Mouse (Mus musculus) kidney, postnatal 25 days (tissue): ENCODE measurements at regions not wholly inside any gene's neighbourhood (a gene's known extent, or its start where the extent isn't known, plus 50 kb on each side); places are given as distances from the start of the nearest gene placed in this dataset.
A peak's percentile ranks its signal among the peaks of the same experiment; 100 is the strongest.

ENCODE experiments used
- DNase-seq, 2 experiments: peaks; one replicate each; pipeline ENCODE4 v3.0.0; 2021; ENCODE audit warnings: mixed read lengths in 2 of 2

DNA sequence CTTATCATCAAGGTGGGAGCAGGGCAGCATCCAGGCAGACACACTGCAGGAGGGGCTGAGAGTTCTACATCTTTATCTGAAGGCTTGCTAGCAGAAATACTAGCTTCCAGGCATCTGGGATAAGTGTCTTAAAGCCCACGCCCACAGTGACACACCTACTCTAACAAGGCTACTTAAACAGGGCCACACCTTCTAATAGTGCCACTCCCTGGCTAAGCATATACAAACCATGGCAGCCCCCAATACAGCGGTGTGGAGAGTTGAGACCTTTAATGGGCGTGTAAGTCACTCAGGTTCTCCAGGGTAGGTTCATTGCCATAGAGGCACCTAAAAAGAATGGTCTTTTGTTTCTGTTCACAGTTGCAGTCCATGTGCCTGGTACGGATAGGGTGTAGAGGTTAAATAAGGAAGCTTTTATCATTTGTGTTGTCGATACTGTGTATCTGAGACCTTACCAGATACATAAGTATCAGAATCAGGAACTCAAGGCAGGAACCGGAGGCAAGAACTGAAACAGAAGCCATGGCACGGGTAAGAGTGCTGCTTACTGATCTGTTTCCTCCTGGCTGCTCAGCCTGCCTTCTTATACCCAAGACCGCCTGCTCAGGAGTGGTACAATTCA is 69.0 kb upstream of the Atrnl1 start:
- no peak for DNase-seq

DNA sequence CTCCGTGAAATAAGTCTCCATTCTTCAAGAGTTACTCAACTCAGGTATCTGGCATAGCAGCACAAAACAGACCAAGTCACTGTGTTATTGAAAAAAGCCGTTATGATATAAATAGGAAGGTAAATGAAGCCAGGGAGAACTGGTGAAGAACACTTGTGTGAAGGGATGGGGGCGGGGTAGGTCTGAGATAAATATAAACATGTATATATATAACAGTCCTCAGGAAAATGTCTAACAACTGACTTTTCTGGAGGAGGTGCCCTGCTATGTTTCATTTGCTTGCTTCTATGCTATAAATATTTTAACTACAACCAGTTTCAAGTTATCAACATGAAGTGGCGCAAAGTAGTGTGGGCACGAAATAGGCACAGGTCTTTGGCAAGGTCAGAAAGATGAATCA is 68.3 kb upstream of the Atrnl1 start:
- no peak for DNase-seq

DNA sequence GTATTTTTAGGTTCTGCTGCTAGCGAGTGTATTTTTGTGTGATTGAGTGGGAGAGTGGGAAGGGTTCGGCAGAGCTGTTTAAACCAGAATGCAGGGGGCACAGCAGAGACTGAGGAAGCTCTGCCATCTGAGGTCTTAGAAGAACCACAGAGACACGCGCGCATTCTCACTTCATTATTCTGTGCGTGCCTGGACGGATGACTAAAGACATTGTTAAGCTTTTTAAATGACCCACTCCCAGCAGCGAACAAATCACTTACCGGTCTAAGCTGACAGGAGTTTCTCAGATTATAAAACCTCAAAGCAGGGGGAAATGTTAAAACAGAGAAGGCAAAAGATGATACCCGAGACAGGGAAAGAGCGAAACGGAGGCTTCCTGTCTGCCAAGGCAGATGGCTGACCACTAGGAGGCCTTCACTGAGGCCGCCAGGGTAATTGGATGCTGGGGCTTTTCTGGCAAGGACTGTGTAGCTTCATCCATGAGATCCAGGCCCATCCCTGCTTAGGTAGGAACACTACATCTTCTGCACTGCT is 67.1 kb upstream of the Atrnl1 start:
- DNase-seq = no peak

DNA sequence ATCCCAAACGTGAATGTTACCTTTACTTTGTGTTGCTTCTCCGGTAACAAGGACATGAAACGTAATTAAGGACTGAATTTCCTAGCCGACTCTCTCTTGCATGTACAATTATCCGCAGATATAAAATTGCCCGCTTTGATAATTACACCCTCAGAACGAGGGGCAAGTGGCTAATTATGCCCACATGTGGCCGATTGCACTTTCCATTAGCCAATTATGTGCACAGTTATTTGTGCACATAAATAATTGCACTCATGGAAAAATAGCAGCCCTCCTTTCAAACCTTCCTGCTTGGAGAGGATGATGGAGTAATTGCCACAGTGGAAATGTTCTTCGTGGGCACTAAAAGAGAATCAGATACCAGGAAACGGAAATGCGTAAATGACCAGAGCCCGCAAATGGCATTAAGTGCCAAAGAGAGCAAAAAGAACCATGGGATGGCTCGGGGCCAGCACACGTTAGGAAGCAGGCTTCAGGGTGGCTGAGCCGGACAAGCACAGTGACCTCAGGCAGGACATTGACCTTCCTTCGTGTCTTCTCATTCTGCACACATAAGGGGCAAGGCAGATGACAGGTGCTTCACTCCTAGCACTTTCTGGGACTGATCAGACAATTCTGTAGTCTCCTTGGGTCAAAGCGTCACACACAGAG is 66.5 kb upstream of the Atrnl1 start:
- peak in 1 of 2 experiments; percentile 21 for DNase-seq

DNA sequence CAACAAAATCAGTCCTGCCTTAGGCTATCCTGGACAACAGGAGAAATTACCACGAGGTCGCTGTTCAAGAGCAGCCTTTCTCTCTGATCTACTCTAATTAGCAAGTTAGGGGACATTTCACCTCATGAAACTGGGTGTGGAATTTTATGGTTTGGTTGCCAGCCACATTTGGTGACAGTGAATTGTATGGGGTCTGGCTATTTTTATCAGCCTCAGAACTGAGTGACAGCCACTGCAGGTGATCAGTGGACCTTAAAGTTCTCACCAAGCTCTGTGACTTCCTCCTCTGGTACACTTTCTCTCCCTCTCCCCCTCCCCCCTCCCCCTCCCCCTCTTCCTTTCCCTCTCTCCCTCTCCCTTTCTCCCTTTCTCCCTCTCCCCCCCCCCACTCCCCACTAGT is 65.8 kb upstream of the Atrnl1 start:
- DNase-seq = no peak

DNA sequence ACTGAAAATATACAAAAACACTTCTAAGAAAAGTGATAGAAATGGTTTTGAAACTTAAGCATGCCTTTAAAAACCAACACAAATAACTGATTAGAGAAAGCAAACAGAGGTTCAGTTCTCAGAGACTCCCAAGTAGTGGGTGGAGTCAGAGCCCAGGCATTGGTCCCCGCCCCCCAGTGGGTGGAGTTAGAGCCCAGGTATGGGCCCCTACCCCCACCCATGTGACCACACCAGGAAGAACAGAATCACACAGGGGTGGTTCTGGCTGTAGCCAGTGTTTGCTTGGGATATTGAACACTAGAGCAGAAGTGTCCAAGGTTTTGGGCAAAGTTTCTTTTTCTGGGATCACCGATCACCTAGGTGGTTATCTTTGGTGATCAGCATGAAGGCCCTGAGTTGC is 64.8 kb upstream of the Atrnl1 start:
- no peak for DNase-seq

DNA sequence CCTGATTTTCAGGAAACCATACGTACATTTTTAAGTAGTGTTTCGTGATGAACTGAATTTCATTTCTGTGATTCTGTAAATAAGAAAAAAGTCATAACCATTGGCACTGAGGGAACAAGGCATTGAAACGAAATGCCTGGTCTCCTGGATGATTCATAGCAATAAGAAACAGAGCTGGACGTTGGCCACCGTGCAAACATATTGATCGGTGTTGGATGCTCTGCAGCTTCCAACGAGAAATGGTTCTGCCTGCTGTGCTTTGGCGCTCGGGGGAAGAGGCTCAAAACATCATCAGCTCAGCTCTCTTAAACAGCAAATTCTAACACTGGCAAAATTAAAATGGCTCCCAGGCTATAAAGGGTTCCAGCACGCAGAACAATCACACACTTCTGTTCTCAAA is 64.3 kb upstream of the Atrnl1 start:
- no peak for DNase-seq

DNA sequence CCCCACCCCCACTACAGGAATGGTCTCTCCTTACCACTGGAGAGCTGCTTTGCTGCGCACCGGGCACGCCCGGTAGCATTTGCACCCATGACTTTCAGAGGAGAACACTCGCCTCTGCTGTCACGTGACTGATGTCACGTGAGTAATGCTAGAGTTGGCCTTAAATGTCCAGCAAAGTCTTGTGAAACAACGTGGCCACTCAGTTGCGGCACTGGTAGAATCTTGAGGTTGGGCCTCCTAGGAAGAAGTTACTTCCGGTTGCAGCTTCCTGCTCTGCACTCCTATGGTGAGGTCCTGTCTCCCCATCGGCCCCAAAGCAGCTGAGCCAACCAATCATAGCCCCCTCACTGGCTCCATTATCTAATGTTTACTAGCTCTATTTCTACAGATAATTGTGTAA is 62.7 kb upstream of the Atrnl1 start:
- no peak for DNase-seq

DNA sequence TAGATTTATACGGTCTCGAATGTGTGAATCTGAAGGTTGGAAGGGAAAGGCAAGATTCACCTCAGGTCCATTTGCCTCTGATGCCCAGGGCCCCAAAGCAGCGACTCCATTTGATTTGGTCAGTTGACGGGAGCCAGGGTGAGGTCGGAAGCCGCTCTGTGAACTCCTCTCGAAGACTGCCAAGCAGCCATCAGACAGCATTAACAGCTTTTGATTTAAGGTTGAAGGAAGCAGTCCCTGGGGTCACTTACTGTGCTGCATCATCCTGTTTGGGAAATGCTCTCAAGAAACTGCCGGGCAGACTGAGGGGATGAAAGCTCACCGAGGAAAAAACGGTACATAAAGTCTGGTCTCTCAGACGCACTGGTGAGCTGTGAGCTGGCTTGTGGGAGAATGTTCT is 62.2 kb upstream of the Atrnl1 start:
- DNase-seq = peak; percentile 7 to 51

DNA sequence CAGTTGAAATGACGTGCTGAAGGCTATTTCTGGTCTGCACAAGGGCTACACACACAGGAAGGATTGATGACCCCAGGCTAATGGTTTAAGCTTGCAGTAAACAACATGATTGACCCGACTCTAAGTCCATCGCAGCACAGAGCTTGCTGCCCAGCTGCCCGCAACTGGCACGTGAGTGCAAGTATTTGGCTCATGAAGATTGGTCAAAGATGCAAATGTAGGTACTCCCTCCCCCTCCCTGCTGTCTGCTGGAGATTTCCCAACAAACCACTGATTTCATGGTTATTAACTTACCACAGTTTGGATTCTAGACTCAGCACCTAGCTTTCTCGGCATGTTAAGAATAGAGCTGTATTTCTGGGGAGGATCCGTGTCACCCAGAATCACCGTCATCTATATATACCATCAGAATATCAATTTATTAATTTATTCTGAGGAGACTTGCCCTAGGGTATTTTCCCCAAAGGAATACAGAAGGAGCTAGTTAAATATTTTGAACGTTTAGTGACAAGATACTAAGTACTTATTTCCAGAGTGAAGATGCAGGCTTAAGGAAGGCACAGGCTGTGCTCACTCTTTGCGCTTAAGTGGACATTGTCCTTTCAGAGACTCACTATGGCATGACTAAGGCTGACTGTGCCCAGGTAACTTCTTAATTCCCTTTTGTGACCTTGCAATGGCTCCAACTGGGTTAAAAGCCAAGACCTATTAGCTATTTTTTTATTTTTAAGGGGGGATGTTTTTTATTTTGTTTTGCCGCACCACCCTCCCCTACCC is 57.7 kb upstream of the Atrnl1 start:
- peak; percentile 68 to 84 for DNase-seq

DNA sequence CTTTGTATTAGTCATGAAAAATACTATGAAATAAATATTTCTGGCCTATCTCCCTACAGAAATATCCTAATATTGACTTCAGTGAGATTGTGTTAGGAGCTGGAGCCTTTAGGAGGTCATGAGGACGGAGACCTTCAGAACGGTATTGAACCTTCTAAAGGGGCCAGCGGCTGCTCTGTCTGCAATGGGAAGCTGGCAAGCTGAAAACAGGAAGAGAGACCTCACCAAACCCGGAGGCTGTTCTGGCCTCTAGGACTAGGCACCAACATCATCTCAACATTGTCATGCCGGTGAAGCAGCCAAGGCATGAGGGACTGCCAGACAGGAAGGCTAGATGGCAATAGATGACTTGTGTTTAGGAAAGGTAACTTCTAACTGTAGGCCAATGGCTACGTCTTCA is 56.7 kb upstream of the Atrnl1 start:
- DNase-seq = no peak

DNA sequence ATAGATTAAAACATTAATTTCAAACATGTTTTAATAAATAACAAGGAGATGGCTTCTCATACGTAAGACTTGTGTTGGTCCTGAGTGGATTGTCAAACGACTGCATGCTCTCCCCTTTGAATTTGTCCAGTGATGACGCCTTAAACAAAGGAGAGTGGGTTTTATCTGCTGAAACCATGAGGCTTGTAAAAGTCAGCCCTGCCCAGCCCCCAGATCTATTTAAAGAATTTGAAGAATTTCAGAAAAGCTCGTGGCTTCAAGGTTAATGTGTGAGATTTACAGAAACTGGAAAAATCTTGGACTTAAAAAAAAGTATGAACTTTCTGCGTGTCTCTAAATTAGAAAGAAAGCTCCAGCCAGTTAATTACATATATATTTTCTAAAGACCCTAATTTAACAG is 55.5 kb upstream of the Atrnl1 start:
- no peak for DNase-seq

DNA sequence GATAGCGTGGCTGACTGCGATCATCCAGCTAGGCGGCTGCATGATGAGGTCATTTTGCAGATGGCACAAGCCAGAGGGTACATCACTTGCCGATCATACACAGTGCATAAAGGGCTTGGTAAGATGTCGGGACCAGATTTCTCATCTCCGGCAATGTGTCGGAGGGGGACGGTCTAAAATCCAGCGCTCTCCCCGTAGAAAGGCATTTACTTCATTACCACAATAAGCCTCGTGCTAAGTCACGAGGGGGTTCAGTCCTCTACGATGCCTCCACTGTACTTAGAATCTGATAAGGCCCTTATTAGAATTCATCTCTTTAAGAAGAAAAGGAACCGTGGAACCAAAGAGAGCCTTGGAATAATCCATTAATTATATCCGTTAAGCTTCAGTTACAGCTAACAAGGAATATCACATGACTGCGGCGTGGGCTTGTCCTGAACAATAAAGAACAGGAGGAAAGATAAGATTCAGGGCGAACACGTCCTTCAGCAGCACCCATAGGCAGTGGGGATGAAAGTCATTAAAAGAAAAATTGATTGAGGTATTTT is 52.3 kb upstream of the Atrnl1 start:
- DNase-seq = peak in 1 of 2 experiments; percentile 16

DNA sequence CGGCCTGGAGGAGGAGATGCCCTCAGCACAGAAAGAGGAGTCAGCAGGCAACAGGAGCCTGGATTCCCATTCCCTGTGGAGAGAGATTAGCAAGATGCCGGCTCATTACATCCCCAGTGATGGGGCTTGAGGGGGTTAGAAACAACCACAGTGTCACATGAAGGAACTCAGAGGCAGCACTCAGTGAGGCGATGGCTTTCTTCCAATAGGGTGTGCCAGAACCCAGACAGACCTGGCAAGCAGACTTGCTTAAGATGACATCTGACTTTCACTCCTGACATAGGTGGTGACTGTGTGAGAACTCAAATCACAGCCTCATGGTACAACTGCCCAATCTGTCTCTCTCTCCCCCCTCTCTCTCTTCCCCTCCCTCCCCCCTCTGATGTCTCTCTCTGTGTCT is 50.1 kb upstream of the Atrnl1 start:
- DNase-seq = no peak
